Mouse (Mus musculus): ENCODE measurements at regions not wholly inside any gene's neighbourhood (a gene's known extent, or its start where the extent isn't known, plus 50 kb on each side); places are given as distances from the start of the nearest gene placed in this dataset.

GRCm38 (mm10) chr2:167857911-167858310 is 73.9 kb upstream of the Ptpn1 start:
- Histone ChIP-seq H3K36me3 (ENCODE audit: control insufficient read depth, insufficient read depth, low read length, poor library complexity, severe bottlenecking) (no peaks in the 10 kb centered on the region), H3K9ac (ENCODE audit: insufficient read depth, low read depth, low read length, poor library complexity, severe bottlenecking) (no peak overlapping the region), H3K4me1 (ENCODE audit: control insufficient read depth in 2 of 2, insufficient read depth in 2 of 2, low read length in 2 of 2, poor library complexity in 1 of 2) (no peaks in the 10 kb centered on the region; a peak in 1 of 4 replicates), H3K27ac (ENCODE audit: insufficient read depth, low read depth, low read length, poor library complexity, severe bottlenecking) (no peak overlapping the region), H3K9me3 (ENCODE audit: control insufficient read depth, insufficient read depth, low read depth, low read length) (no peaks in the 10 kb centered on the region), H3K4me3 (ENCODE audit: insufficient read depth in 1 of 2, low read depth in 1 of 2, low read length in 2 of 2, poor library complexity in 1 of 2, severe bottlenecking in 1 of 2) (no peak overlapping the region)
- no peak for DNase-seq (ENCODE audit: low read depth, low spot score)
- TF ChIP-seq CHD2 (IDR thresholded peaks at IDR 0.05; ENCODE audit: low read depth, low read length) (no peak), ZNF384 (IDR thresholded peaks at IDR 0.05; ENCODE audit: low read depth, low read length) (no peak)
- in situ Hi-C loops (cut with MboI; ENCODE audit: low sequenced_read_pairs in 2 of 2, unreplicated experiment in 2 of 2), result no loop called here

DNA sequence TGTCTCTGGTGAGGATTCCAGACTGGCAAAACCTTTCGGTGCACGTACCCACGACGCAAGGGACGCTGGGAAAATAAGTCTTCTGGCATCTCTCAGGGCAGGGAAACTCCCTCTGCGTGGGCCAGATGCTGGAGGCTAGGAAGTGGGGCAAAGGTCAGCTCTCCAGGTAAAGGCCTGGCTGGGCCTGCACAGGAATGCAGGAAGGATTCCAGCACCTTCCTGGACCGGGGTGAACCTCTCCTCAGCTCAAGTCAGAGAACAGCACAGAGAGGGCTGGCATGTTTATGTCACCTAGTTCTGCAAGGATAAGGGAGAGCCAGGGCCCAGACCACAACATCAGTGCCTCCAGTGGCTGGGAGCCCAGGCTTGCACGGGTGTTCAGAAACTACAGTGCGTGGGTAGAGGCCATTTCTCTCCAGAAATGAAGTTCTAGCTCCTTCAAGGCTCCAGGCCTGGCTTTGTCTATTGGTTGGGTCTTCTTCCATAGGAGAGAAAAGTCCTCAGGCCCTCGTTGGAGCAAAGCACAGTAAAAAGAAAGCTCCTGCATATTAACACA is 74.9 kb upstream of the Ptpn1 start:
- Histone ChIP-seq H3K4me3 (ENCODE audit: insufficient read depth in 1 of 2, low read depth in 1 of 2, low read length in 2 of 2, poor library complexity in 1 of 2, severe bottlenecking in 1 of 2) (no peak overlapping the region), H3K36me3 (ENCODE audit: control insufficient read depth, insufficient read depth, low read length, poor library complexity, severe bottlenecking) (no peaks in the 10 kb centered on the region), H3K9ac (ENCODE audit: insufficient read depth, low read depth, low read length, poor library complexity, severe bottlenecking) (no peak overlapping the region), H3K4me1 (ENCODE audit: control insufficient read depth in 2 of 2, insufficient read depth in 2 of 2, low read length in 2 of 2, poor library complexity in 1 of 2) (no peaks in the 10 kb centered on the region; a peak in 1 of 4 replicates), H3K9me3 (ENCODE audit: control insufficient read depth, insufficient read depth, low read depth, low read length) (no peaks in the 10 kb centered on the region), H3K27ac (ENCODE audit: insufficient read depth, low read depth, low read length, poor library complexity, severe bottlenecking) (no peak overlapping the region)
- no peak for DNase-seq (ENCODE audit: low read depth, low spot score)
- in situ Hi-C loops (cut with MboI; ENCODE audit: low sequenced_read_pairs in 2 of 2, unreplicated experiment in 2 of 2), result no loop called here
- TF ChIP-seq ZNF384 (IDR thresholded peaks at IDR 0.05; ENCODE audit: low read depth, low read length) (no peak), CHD2 (IDR thresholded peaks at IDR 0.05; ENCODE audit: low read depth, low read length) (no peak), ZC3H11A (IDR thresholded peaks at IDR 0.05; ENCODE audit: borderline replicate concordance, low read depth, low read length) (no peak), HCFC1 (IDR thresholded peaks at IDR 0.05; ENCODE audit: borderline replicate concordance, insufficient read depth, low read length) (no peak), MAFK (IDR thresholded peaks at IDR 0.05; ENCODE audit: insufficient read depth, low read depth, low read length) (no peak)

DNA sequence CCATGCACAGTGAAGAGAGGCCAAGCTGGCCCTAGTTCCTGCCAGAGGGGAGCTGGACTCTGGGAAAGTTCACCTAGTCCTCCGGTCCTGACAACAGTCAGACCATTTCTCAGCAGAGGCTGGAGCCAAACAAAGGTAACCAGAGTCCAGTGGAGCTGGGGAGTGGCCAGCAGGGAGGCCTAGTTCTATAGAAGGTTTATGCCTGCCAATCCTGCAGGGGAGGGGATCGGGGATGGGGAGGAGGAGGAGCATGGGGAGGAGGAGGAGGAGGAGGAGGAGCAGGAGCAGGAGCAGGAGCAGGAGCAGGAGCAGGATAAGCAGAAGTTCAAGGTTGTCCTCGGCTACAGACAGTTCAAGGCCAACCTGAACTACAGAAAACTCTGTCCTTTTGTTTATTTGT is 75.8 kb upstream of the Ptpn1 start:
- TF ChIP-seq ZC3H11A (IDR thresholded peaks at IDR 0.05; ENCODE audit: borderline replicate concordance, low read depth, low read length) (no peak), ZNF384 (IDR thresholded peaks at IDR 0.05; ENCODE audit: low read depth, low read length) (no peak), MAFK (IDR thresholded peaks at IDR 0.05; ENCODE audit: insufficient read depth, low read depth, low read length) (no peak)
- in situ Hi-C loops (cut with MboI; ENCODE audit: low sequenced_read_pairs in 2 of 2, unreplicated experiment in 2 of 2), result no loop called here
- Histone ChIP-seq H3K9me3 (ENCODE audit: control insufficient read depth, insufficient read depth, low read depth, low read length) (no peaks in the 10 kb centered on the region), H3K4me1 (ENCODE audit: control insufficient read depth in 2 of 2, insufficient read depth in 2 of 2, low read length in 2 of 2, poor library complexity in 1 of 2) (no peaks in the 10 kb centered on the region; a peak in 1 of 4 replicates), H3K27ac (ENCODE audit: insufficient read depth, low read depth, low read length, poor library complexity, severe bottlenecking) (no peak overlapping the region), H3K9ac (ENCODE audit: insufficient read depth, low read depth, low read length, poor library complexity, severe bottlenecking) (no peak overlapping the region), H3K4me3 (ENCODE audit: insufficient read depth in 1 of 2, low read depth in 1 of 2, low read length in 2 of 2, poor library complexity in 1 of 2, severe bottlenecking in 1 of 2) (no peak overlapping the region), H3K36me3 (ENCODE audit: control insufficient read depth, insufficient read depth, low read length, poor library complexity, severe bottlenecking) (no peaks in the 10 kb centered on the region)
- no peak for DNase-seq (ENCODE audit: low read depth, low spot score)

DNA sequence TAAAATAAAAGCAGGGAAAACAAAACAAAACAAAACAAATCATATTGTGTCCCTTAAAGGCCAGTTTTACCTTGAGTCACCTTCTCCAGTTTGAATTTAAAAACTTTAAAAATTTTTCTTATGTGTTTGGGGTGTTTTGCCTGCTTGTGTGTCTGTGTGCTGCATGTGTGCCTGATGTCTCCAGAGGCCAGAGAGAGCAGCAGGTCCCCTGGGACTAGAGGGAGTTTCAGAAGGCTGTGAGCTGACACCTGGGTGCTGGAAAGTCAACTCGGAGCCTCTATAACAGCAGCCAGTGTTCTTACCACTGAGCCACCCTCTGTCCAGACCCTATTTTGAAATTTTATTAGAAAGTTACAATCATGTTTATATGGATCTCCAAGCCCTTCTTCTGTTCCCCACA is 77.8 kb upstream of the Ptpn1 start:
- no peak for DNase-seq (ENCODE audit: low read depth, low spot score)

DNA sequence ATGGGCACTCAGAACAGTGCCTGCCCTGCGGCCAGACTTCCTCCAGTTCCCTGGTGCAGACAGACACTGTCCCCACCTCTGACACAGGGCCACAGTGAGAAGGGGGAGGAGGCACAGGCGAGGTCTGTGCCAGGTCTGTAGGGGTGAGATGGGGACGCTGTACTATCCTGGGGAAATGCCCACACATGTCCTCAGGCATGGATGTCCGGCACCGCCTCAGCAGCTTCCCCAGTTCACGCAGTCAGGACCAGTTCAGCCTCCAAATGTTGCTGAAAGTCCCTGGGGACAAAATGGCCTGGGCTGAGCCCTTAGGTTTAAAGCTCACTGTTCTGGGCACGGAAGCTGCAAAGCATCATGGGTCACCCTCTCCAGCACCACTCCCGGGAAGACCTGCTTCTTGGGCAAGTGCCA is 78.4 kb upstream of the Ptpn1 start:
- Histone ChIP-seq H3K9ac (ENCODE audit: insufficient read depth, low read depth, low read length, poor library complexity, severe bottlenecking) (no peak overlapping the region), H3K36me3 (ENCODE audit: control insufficient read depth, insufficient read depth, low read length, poor library complexity, severe bottlenecking) (no peaks in the 10 kb centered on the region), H3K4me3 (ENCODE audit: insufficient read depth in 1 of 2, low read depth in 1 of 2, low read length in 2 of 2, poor library complexity in 1 of 2, severe bottlenecking in 1 of 2) (no peak overlapping the region), H3K4me1 (ENCODE audit: control insufficient read depth in 2 of 2, insufficient read depth in 2 of 2, low read length in 2 of 2, poor library complexity in 1 of 2) (no peaks in the 10 kb centered on the region; a peak in 1 of 4 replicates), H3K27ac (ENCODE audit: insufficient read depth, low read depth, low read length, poor library complexity, severe bottlenecking) (no peak overlapping the region), H3K9me3 (ENCODE audit: control insufficient read depth, insufficient read depth, low read depth, low read length) (no peaks in the 10 kb centered on the region)
- in situ Hi-C loops (cut with MboI; ENCODE audit: low sequenced_read_pairs in 2 of 2, unreplicated experiment in 2 of 2), result no loop called here
- no peak for TF ChIP-seq CHD2 (IDR thresholded peaks at IDR 0.05; ENCODE audit: low read depth, low read length)
- no peak for TF ChIP-seq HCFC1 (IDR thresholded peaks at IDR 0.05; ENCODE audit: borderline replicate concordance, insufficient read depth, low read length)
- DNase-seq (ENCODE audit: low read depth, low spot score), result no peak

More for the DNA sequence above, 77.8 kb upstream of the Ptpn1 start:
- Histone ChIP-seq H3K4me3 (ENCODE audit: insufficient read depth in 1 of 2, low read depth in 1 of 2, low read length in 2 of 2, poor library complexity in 1 of 2, severe bottlenecking in 1 of 2) (no peak overlapping the region), H3K27ac (ENCODE audit: insufficient read depth, low read depth, low read length, poor library complexity, severe bottlenecking) (no peak overlapping the region), H3K9ac (ENCODE audit: insufficient read depth, low read depth, low read length, poor library complexity, severe bottlenecking) (no peak overlapping the region), H3K36me3 (ENCODE audit: control insufficient read depth, insufficient read depth, low read length, poor library complexity, severe bottlenecking) (no peaks in the 10 kb centered on the region), H3K4me1 (ENCODE audit: control insufficient read depth in 2 of 2, insufficient read depth in 2 of 2, low read length in 2 of 2, poor library complexity in 1 of 2) (no peaks in the 10 kb centered on the region; a peak in 1 of 4 replicates), H3K9me3 (ENCODE audit: control insufficient read depth, insufficient read depth, low read depth, low read length) (no peaks in the 10 kb centered on the region)
- in situ Hi-C loops (cut with MboI; ENCODE audit: low sequenced_read_pairs in 2 of 2, unreplicated experiment in 2 of 2), result no loop called here
- TF ChIP-seq ZNF384 (IDR thresholded peaks at IDR 0.05; ENCODE audit: low read depth, low read length) (no peak), HCFC1 (IDR thresholded peaks at IDR 0.05; ENCODE audit: borderline replicate concordance, insufficient read depth, low read length) (no peak), CHD2 (IDR thresholded peaks at IDR 0.05; ENCODE audit: low read depth, low read length) (no peak), MAFK (IDR thresholded peaks at IDR 0.05; ENCODE audit: insufficient read depth, low read depth, low read length) (no peak), ZC3H11A (IDR thresholded peaks at IDR 0.05; ENCODE audit: borderline replicate concordance, low read depth, low read length) (no peak)

All from ES-E14 (cell line).